ENCODE assay signal across 8 mouse cellular contexts in genomic region chr10:69213451-69213877, GRCm38 (mm10). TPM values are rescaled to one million over a fixed set of nuclear protein-coding genes. Genes with fewer than 3 reads are reported as not detected.
DNase-seq lines count a peak whose midpoint lies in the region; ATAC-seq and TF ChIP-seq lines count a peak whose summit lies in the region.

No protein-coding gene starts in this region.

- H3K9me3 ChIP-seq in forebrain, embryonic 15.5 days, result no peaks in the 10 kb centered on the region
- H3K9me3 ChIP-seq in limb, embryonic 10.5 days (replicated peaks), result no peaks in the 10 kb centered on the region

- H3K27me3 ChIP-seq in forebrain, embryonic 15.5 days, result no peaks in the 10 kb centered on the region
- no peaks in the 10 kb centered on the region for H3K27me3 ChIP-seq in limb, embryonic 10.5 days (ENCODE audit: low read depth, poor library complexity, severe bottlenecking)

- no peak for TF ChIP-seq POLR2A in bone marrow macrophage, adult 2 months (IDR thresholded peaks at IDR 0.05; ENCODE audit: borderline replicate concordance, low read depth, low read length)

- WGBS in forebrain, embryonic 15.5 days, result under 1% methylated on average over 21 of the region's 21 CpGs
- WGBS in limb, embryonic 10.5 days, result under 1% methylated on average over 21 of the region's 21 CpGs

- intact Hi-C loops in left cerebral cortex, adult 2 months (cut with DNase I), result loop anchor here (2.0 kb wide), 1 partner anchor 27 kb away; no protein-coding TSS in a partner anchor

- H3K9ac ChIP-seq in forebrain, embryonic 15.5 days (replicated peaks), result peak overlapping the region; percentile 95

- H3K4me2 ChIP-seq in forebrain, embryonic 15.5 days (replicated peaks), result peak overlapping the region; percentile 87

- no peak for TF ChIP-seq CTCF in left cerebral cortex, adult 2 months (IDR thresholded peaks at IDR 0.05)
- TF ChIP-seq CTCF in bone marrow macrophage, adult 2 months (IDR thresholded peaks at IDR 0.05; ENCODE audit: low read depth, low read length), result no peak

- H3K36me3 ChIP-seq in forebrain, embryonic 15.5 days, result peaks cover 7% of the 10 kb centered on the region; the same call in 1 of the 2 replicates
- peaks cover 40% of the 10 kb centered on the region for H3K36me3 ChIP-seq in limb, embryonic 10.5 days

- peak; percentile 69 for ATAC-seq in forebrain, embryonic 15.5 days (replicated peaks)
- ATAC-seq in megakaryocyte progenitor cell, adult 5-6 weeks (replicated peaks; ENCODE audit: poor library complexity), result peak; percentile 20; the same call in 1 of the 2 replicates

- peak overlapping the region; percentile 79 for H3K4me3 ChIP-seq in left cerebral cortex, adult 2 months
- peak overlapping the region; percentile 88 for H3K4me3 ChIP-seq in bone marrow macrophage, adult 2 months (ENCODE audit: insufficient read depth, low read length)
- H3K4me3 ChIP-seq in forebrain, embryonic 15.5 days, result peak overlapping the region; percentile 80
- H3K4me3 ChIP-seq in limb, embryonic 10.5 days, result peak overlapping the region; percentile 85

- H3K4me1 ChIP-seq in bone marrow macrophage, adult 2 months (ENCODE audit: control insufficient read depth, insufficient read depth, low read length), result peaks cover 23% of the 10 kb centered on the region
- peaks cover 17% of the 10 kb centered on the region for H3K4me1 ChIP-seq in forebrain, embryonic 15.5 days
- peaks cover 26% of the 10 kb centered on the region for H3K4me1 ChIP-seq in limb, embryonic 10.5 days

- no peak for DNase-seq in left cerebral cortex, adult 2 months (ENCODE audit: extremely low spot score in 1 of 2, low spot score in 2 of 2)
- no peak for DNase-seq in left cerebral cortex, adult 11 months (ENCODE audit: low spot score)
- DNase-seq in limb, embryonic 10.5 days (ENCODE audit: low spot score), result no peak
- DNase-seq in yolk sac, embryonic 10.5 days (ENCODE audit: low spot score), result peak; percentile 39
- DNase-seq in thymus, postnatal 10 days (ENCODE audit: low spot score in 2 of 2), result no peak

- peak overlapping the region; percentile 96 for H3K27ac ChIP-seq in left cerebral cortex, adult 2 months
- H3K27ac ChIP-seq in bone marrow macrophage, adult 2 months (ENCODE audit: insufficient read depth, low read depth, low read length), result peak overlapping the region; percentile 82; the same call in 1 of the 2 replicates
- peak overlapping the region; percentile 97 for H3K27ac ChIP-seq in forebrain, embryonic 15.5 days (replicated peaks)
- peak overlapping the region; percentile 99 for H3K27ac ChIP-seq in limb, embryonic 10.5 days

RNA-seq across cellular contexts. Expression of gene A930033H14Rik, which starts 0.6 kb away (rescaled TPM):
- total RNA-seq in left cerebral cortex, adult 2 months (2021), result 1 to 10 TPM; 3.2 to 4.2 TPM
- polyA plus RNA-seq in bone marrow macrophage, adult 2 months (2012; ENCODE audit: insufficient read depth, insufficient read length, missing spikeins), result 1.8 and 2.0 TPM in 2 replicates
- 1.2 TPM in 2 replicates for polyA plus RNA-seq in forebrain, embryonic 15.5 days (2015; fragmentation: Nextera tagmentation; extraction: Ambion mirVana)
- 1.0 and 1.6 TPM in 2 replicates for polyA plus RNA-seq in limb, embryonic 10.5 days (2016; fragmentation: Nextera tagmentation; extraction: Ambion mirVana)
- total RNA-seq in megakaryocyte progenitor cell, adult 5-6 weeks (2015), result 2.9 and 3.0 TPM in 2 replicates
- 1.6 and 1.7 TPM in 2 replicates for total RNA-seq in megakaryocyte progenitor cell, adult 5-6 weeks (2017)
